Mouse (Mus musculus): ENCODE measurements at regions not wholly inside any gene's neighbourhood (a gene's known extent, or its start where the extent isn't known, plus 50 kb on each side); places are given as distances from the start of the nearest gene placed in this dataset.

GRCm38 (mm10) chr1:165086131-165086530 lies 74.4 kb downstream of the Tbx19 start:
- no peak overlapping the region for H3K27ac ChIP-seq (replicated peaks; ENCODE audit: low read depth, low read length)
- 0 out of 2 replicates have a peak, but pooled peaks cover 2% of the 10 kb centered on the region for H3K4me1 ChIP-seq (ENCODE audit: control insufficient read depth, insufficient read depth, insufficient read length, low read length)
- no peak overlapping the region for H3K4me3 ChIP-seq (ENCODE audit: insufficient read depth, low read depth, low read length)

- no peak overlapping the region for H3K4me3 ChIP-seq (ENCODE audit: insufficient read depth, low read depth, low read length)
- H3K4me1 ChIP-seq (ENCODE audit: control insufficient read depth, insufficient read depth, insufficient read length, low read length): 0 out of 2 replicates have a peak, but pooled peaks cover 2% of the 10 kb centered on the region
- H3K27ac ChIP-seq (replicated peaks; ENCODE audit: low read depth, low read length): no peak overlapping the region
Measured at GRCm38 (mm10) chr1:165084753-165085152, 75.8 kb downstream of the Tbx19 start.

- Histone ChIP-seq H3K4me3 (ENCODE audit: insufficient read depth, low read depth, low read length) (no peak overlapping the region), H3K4me1 (ENCODE audit: control insufficient read depth, insufficient read depth, insufficient read length, low read length) (0 out of 2 replicates have a peak, but pooled peaks cover 2% of the 10 kb centered on the region), H3K27ac (replicated peaks; ENCODE audit: low read depth, low read length) (no peak overlapping the region; the same call in 1 of the 2 replicates)
Measured at GRCm38 (mm10) chr1:165084179-165084578, 76.4 kb downstream of the Tbx19 start.

GRCm38 (mm10) chr1:165080351-165080750 lies 80.2 kb downstream of the Tbx19 start:
- H3K27ac ChIP-seq (replicated peaks; ENCODE audit: low read depth, low read length): no peak overlapping the region
- H3K4me3 ChIP-seq (ENCODE audit: insufficient read depth, low read depth, low read length): no peak overlapping the region

GRCm38 (mm10) chr1:165077313-165077712 lies 83.3 kb downstream of the Tbx19 start:
- Histone ChIP-seq H3K4me3 (ENCODE audit: insufficient read depth, low read depth, low read length) (no peak overlapping the region), H3K4me1 (ENCODE audit: control insufficient read depth, insufficient read depth, insufficient read length, low read length) (no peaks in the 10 kb centered on the region), H3K27ac (replicated peaks; ENCODE audit: low read depth, low read length) (no peak overlapping the region)

More at GRCm38 (mm10) chr1:165080351-165080750, 80.2 kb downstream of the Tbx19 start:
- H3K4me1 ChIP-seq (ENCODE audit: control insufficient read depth, insufficient read depth, insufficient read length, low read length): 0 out of 2 replicates have a peak, but pooled peaks cover 2% of the 10 kb centered on the region

GRCm38 (mm10) chr1:165075301-165076082 lies 85.1 kb downstream of the Tbx19 start:
- peaks cover 2% of the 10 kb centered on the region; the same call in 1 of the 2 replicates for H3K4me1 ChIP-seq (ENCODE audit: control insufficient read depth, insufficient read depth, insufficient read length, low read length)
- no peak overlapping the region for H3K4me3 ChIP-seq (ENCODE audit: insufficient read depth, low read depth, low read length)
- H3K27ac ChIP-seq (replicated peaks; ENCODE audit: low read depth, low read length): peak overlapping the region; percentile 15; the same call in 1 of the 2 replicates

- H3K4me3 ChIP-seq (ENCODE audit: insufficient read depth, low read depth, low read length): no peak overlapping the region
- no peak overlapping the region for H3K27ac ChIP-seq (replicated peaks; ENCODE audit: low read depth, low read length)
- peaks cover 2% of the 10 kb centered on the region; the same call in 1 of the 2 replicates for H3K4me1 ChIP-seq (ENCODE audit: control insufficient read depth, insufficient read depth, insufficient read length, low read length)
Measured at GRCm38 (mm10) chr1:165071831-165072491, 88.6 kb downstream of the Tbx19 start.

GRCm38 (mm10) chr1:165064981-165065380 lies 95.6 kb downstream of the Tbx19 start:
- no peak overlapping the region for H3K4me3 ChIP-seq (ENCODE audit: insufficient read depth, low read depth, low read length)
- no peaks in the 10 kb centered on the region for H3K4me1 ChIP-seq (ENCODE audit: control insufficient read depth, insufficient read depth, insufficient read length, low read length)
- H3K27ac ChIP-seq (replicated peaks; ENCODE audit: low read depth, low read length): no peak overlapping the region

- no peak overlapping the region for H3K27ac ChIP-seq (replicated peaks; ENCODE audit: low read depth, low read length)
- no peak overlapping the region for H3K4me3 ChIP-seq (ENCODE audit: insufficient read depth, low read depth, low read length)
Measured at GRCm38 (mm10) chr1:165062813-165063492, 97.6 kb downstream of the Tbx19 start.

GRCm38 (mm10) chr1:165061420-165061819 lies 99.2 kb downstream of the Tbx19 start:
- Histone ChIP-seq H3K4me3 (ENCODE audit: insufficient read depth, low read depth, low read length) (no peak overlapping the region), H3K27ac (replicated peaks; ENCODE audit: low read depth, low read length) (no peak overlapping the region), H3K4me1 (ENCODE audit: control insufficient read depth, insufficient read depth, insufficient read length, low read length) (no peaks in the 10 kb centered on the region)

More at GRCm38 (mm10) chr1:165062813-165063492, 97.6 kb downstream of the Tbx19 start:
- no peaks in the 10 kb centered on the region for H3K4me1 ChIP-seq (ENCODE audit: control insufficient read depth, insufficient read depth, insufficient read length, low read length)

- Histone ChIP-seq H3K4me1 (ENCODE audit: control insufficient read depth, insufficient read depth, insufficient read length, low read length) (no peaks in the 10 kb centered on the region), H3K27ac (replicated peaks; ENCODE audit: low read depth, low read length) (no peak overlapping the region), H3K4me3 (ENCODE audit: insufficient read depth, low read depth, low read length) (no peak overlapping the region)
Measured at GRCm38 (mm10) chr1:165054245-165054644, 106.3 kb downstream of the Tbx19 start.

GRCm38 (mm10) chr1:165051294-165051693 lies 109.3 kb downstream of the Tbx19 start:
- no peaks in the 10 kb centered on the region for H3K4me1 ChIP-seq (ENCODE audit: control insufficient read depth, insufficient read depth, insufficient read length, low read length)
- no peak overlapping the region for H3K4me3 ChIP-seq (ENCODE audit: insufficient read depth, low read depth, low read length)
- no peak overlapping the region for H3K27ac ChIP-seq (replicated peaks; ENCODE audit: low read depth, low read length)

- H3K4me3 ChIP-seq (ENCODE audit: insufficient read depth, low read depth, low read length): no peak overlapping the region
- H3K4me1 ChIP-seq (ENCODE audit: control insufficient read depth, insufficient read depth, insufficient read length, low read length): no peaks in the 10 kb centered on the region
- H3K27ac ChIP-seq (replicated peaks; ENCODE audit: low read depth, low read length): no peak overlapping the region
Measured at GRCm38 (mm10) chr1:165050176-165050575, 110.4 kb downstream of the Tbx19 start.

- no peak overlapping the region for H3K4me3 ChIP-seq (ENCODE audit: insufficient read depth, low read depth, low read length)
- H3K27ac ChIP-seq (replicated peaks; ENCODE audit: low read depth, low read length): no peak overlapping the region
- H3K4me1 ChIP-seq (ENCODE audit: control insufficient read depth, insufficient read depth, insufficient read length, low read length): no peaks in the 10 kb centered on the region
Measured at GRCm38 (mm10) chr1:165046637-165047036, 111.3 kb upstream of the Xcl1 start.

- no peaks in the 10 kb centered on the region for H3K4me1 ChIP-seq (ENCODE audit: control insufficient read depth, insufficient read depth, insufficient read length, low read length)
- no peak overlapping the region for H3K27ac ChIP-seq (replicated peaks; ENCODE audit: low read depth, low read length)
- H3K4me3 ChIP-seq (ENCODE audit: insufficient read depth, low read depth, low read length): no peak overlapping the region
Measured at GRCm38 (mm10) chr1:165046056-165046455, 110.7 kb upstream of the Xcl1 start.

All from brown adipose tissue, adult 24 weeks (tissue).